Mouse (Mus musculus): Measurements from ENCODE around the gene Naif1.
A peak's percentile ranks its signal among the peaks of the same experiment; 100 is the strongest.
"Not testable (repeated sequence)": the region's sequence is repeated elsewhere in the genome, so short reads cannot be mapped to it uniquely, and the experiment has no call there.

Naif1 gene

DNA sequence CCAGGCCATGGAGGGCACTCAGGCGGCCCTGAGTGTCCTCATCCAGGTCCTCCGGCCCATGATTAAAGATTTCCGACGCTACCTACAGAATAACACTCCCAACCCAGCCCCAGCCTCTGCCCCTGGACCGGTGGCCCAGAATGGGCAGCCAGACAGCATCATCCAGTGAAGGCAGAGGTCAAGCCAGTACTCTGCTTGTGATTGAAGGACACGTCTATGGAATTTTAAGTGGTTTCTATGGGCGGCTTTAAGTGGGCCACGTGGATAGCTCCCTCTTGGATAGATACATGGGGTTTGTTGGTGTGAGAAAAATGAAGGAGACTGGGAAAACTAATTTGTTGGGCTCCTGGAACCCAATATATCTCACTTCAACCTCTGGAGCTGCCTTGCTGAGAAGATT, 4.8 kb downstream of the Naif1 start:
- DNase-seq (ENCODE audit: low spot score): no peak

DNA sequence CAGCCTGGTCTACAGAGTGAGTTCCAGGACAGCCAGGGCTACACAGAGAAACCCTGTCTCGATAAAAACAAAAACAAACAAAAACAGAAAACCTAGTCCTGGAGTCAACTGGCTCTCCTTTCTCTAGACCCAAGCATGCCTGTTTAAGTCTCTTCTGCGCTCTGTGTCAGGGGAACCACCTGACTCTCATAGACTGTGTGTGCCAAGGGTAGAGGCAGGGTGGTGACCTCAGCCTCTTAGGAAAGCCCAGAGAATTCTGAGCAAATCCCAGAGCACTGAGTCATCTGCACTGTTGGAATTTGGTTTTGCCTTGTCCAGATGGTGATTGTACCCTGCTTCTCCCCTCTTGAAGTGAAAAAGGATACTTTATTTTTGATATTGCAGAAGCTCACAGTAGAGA, 8.0 kb downstream of the Naif1 start:
- DNase-seq (ENCODE audit: low spot score): peak; percentile 89

DNA sequence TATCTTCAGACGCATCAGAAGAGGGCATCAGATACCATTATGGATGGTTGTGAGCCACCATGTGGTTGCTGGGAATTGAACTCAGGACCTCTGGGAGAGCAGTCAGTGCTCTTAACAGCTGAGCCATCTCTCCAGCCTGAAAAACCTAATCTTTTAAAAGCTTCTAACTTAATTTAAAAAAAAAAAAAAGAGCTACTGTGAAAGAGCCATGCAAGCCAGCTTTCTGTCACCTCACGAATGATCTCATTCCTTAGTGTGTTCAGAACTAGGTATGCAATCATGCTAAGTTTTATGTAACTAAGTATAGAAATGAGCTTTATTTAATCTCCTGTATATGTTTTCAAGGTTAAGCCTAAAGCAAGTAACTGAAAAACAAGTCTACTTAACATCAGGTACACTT, 9.4 kb downstream of the Naif1 start:
- DNase-seq (ENCODE audit: low spot score): no peak

- DNase-seq (ENCODE audit: low spot score): no peak
Measured at GRCm38 (mm10) chr2:32463773-32464172, 13.5 kb downstream of the Naif1 start.

GRCm38 (mm10) chr2:32464212-32464891, 14.1 kb downstream of the Naif1 start:
- no peak for DNase-seq (ENCODE audit: low spot score)

DNA sequence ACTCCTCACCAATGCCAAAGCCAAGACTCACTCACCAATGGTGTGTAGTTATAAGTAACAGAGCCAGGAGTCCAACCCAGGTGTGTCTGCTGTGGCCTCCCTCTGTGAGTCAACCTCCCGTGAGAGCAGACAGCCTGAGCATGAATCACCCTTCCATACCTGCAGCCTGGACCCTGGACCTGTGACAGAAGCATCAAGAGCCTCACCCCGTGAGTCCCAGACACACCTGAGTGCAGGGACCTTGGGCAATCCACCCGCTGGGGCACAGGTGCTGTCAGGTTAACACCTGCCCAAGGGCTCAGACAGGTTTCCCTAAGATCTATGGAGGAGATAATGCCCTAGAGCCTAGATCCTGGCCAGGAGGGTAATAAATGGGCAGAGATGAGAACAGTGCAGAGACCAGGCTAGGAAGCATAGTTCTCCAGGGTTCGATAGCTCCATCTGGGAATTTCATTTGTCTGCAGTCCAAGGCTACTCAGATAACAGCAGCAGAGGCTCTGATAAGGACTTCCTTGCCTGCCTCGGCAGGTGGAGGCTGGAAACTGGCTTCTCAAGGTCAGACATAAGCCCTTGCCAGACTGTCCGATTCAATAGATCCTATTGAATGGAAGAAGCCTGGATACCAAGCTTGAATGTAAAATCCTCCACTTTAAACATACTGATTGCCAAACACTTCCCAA, 20.9 kb downstream of the Naif1 start:
- no peak for DNase-seq (ENCODE audit: low spot score)

GRCm38 (mm10) chr2:32471681-32472061, 21.4 kb downstream of the Naif1 start:
- DNase-seq (ENCODE audit: low spot score): no peak

DNA sequence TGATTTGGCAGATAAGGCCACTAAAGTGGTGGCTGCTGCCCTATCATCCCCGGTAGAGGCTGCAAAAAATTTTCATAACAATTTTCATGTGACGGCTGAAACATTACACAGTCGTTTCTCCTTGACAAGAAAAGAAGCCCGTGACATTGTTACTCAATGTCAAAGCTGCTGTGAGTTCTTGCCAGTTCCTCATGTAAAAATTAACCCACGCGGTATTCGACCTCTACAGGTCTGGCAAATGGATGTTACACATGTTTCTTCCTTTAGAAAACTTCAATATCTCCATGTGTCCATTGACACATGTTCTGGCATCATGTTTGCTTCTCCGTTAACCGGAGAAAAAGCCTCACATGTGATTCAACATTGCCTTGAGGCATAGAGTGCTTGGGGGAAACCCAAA, 25.1 kb downstream of the Naif1 start:
- not testable (repeated sequence) for DNase-seq (ENCODE audit: low spot score)

DNA sequence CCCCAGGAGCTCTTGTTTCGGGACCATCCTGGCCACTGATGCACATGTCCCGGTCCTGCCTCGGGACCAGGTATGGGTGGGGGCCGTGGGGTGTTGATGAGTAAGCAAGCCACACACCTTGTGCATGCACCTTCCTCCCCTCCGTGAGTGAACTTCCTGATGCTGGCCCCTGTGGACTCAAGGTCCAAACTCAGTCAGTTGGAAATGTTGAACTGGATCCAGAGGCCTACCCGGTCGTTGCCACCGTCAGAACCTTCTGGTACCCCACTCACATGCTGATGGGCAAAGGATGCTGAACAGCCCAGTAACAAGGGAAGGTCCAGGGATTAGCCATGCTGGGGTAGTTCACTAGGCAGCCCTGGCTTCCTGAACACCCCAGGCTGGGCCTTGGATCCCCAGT, 32.1 kb downstream of the Naif1 start:
- no peak for DNase-seq (ENCODE audit: low spot score)

GRCm38 (mm10) chr2:32483179-32483875, 33.1 kb downstream of the Naif1 start:
- DNase-seq (ENCODE audit: low spot score): peak; percentile 51

GRCm38 (mm10) chr2:32484933-32485332, 34.7 kb downstream of the Naif1 start:
- DNase-seq (ENCODE audit: low spot score): no peak

GRCm38 (mm10) chr2:32485751-32486150, 35.5 kb downstream of the Naif1 start:
- DNase-seq (ENCODE audit: low spot score): no peak

DNA sequence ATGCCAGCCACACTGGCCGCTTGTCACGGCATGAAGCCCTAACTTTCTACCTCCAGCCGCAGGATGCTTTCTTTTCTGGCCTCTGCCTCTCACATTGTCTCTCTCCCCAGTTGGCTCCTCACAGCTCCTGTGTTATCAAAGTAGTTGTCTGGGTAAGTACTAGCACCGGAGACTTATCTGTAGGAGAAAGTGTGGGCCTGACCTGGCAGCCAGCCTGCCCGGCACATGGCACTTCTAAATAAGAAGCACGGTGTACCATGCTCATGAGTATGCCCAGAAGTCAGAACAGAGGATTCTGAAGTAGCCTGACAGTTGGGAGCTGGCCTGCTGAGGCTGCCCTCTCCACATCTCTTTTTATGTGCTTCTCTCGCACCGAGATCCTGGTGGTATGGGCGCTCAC, 35.9 kb downstream of the Naif1 start:
- no peak for DNase-seq (ENCODE audit: low spot score)

DNA sequence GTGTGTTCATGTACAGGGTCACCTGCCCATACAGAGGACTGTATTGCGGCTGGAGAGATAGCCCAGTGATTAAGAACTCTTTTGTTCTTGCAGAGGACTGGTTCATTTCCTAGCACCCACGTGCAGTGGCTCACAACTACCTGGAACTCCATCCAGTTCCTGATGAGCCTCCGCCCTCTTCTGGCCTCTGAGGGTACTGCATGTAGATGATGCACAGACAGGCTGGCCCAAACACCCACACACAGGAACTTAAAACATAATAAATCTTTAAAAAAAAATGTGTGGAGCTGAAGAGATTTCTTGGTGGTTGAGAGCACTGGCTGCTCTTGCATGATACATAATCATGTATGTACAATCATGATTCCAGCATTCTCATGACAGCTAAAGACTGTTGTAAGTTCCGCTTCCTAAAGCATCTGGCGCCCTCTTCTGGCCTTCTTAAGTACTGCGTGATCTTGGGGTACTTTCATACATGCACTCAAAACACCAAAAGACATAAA, 36.9 kb downstream of the Naif1 start:
- peak; percentile 97 for DNase-seq (ENCODE audit: low spot score)

DNA sequence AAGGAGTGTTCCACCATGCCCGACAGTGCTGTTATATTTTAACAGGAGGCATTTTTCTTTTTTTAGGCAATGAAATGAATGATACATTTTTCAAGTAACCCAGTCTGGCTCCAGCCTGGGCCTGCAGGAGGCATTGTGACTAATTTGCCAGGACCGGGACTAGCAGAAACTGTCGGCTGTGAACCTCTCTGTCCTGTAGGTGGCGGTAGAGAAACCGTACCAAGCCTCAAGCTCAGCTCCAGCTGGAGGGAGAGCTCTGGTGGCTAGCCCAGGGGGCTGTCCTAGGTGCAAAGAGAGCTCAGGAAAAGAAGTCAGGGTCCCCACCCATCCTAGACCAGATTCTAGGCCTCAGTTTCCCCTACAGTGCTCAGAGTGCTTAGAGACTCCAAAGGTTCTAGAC, 38.4 kb downstream of the Naif1 start:
- DNase-seq (ENCODE audit: low spot score): peak; percentile 97

DNA sequence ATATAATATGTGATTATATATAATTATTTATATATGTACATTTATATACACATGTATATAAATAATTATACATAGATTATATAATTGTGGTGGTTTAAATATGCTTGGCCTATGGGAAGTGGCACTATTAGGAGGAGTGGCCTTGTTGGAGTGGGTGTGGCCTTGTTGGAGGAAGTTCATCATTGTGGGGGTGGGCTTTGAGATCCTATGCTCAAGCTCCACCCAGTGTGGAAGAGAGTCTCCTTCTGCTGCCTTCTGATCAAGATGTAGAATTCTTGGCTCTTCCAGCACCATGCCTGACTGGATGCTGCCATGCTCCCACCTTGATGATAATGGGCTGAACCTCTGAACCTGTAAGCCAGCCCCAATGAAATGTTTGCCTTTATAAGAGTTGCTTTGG, 40.5 kb downstream of the Naif1 start:
- DNase-seq (ENCODE audit: low spot score): not testable (repeated sequence)

DNA sequence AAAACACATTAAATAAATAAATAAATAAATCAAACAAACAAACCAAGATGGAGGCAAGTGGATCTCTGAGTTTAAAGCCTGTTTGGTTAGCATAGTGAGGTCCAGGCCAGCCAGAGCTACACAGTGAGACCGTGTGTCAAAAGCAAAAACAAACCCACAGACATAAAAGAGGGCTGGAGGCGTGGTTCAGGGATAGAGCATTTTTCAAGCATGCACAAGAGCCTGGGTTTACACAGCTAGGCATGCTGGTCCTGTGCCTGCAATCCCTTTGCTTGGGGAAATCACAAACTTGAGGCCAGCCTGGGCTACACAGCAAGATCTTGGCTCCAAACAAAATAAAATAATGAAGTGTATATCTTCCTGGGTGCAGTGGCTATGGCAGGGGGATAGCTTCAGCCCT, 42.4 kb downstream of the Naif1 start:
- no peak for DNase-seq (ENCODE audit: low spot score)

GRCm38 (mm10) chr2:32493301-32493701, 43.0 kb downstream of the Naif1 start:
- no peak for DNase-seq (ENCODE audit: low spot score)

GRCm38 (mm10) chr2:32494522-32494921, 44.3 kb downstream of the Naif1 start:
- DNase-seq (ENCODE audit: low spot score): no peak

GRCm38 (mm10) chr2:32495185-32495726, 45.0 kb downstream of the Naif1 start:
- no peak for DNase-seq (ENCODE audit: low spot score)

GRCm38 (mm10) chr2:32496190-32496589, 45.9 kb downstream of the Naif1 start:
- DNase-seq (ENCODE audit: low spot score): no peak

DNA sequence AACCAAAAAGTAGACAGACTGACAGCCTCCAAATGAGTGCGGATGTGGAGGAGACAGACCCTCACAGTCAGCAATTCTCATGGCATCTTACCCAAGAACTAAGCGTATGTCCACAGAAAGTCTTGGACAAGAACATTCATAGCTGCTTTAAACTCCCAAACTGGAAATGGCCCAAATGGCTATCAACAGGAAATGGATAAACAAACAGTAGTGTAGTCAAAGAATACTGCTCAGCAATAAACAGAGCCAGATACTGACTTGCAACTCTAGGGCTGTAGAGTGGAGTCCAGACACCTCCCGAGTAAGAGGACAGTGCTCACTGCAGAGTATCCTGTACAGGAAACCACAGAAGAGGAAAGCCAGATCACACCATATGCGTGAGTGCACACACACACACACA, 49.1 kb downstream of the Naif1 start:
- peak; percentile 59 for DNase-seq (ENCODE audit: low spot score)

- DNase-seq (ENCODE audit: low spot score): no peak
Measured at GRCm38 (mm10) chr2:32500461-32500860, 50.2 kb downstream of the Naif1 start.
